Mouse (Mus musculus) heart, embryonic 13.5 days (tissue): ENCODE data around the gene Trim14. TPM values are rescaled to one million over a fixed set of nuclear protein-coding genes. Genes with fewer than 3 reads are reported as not detected.
A peak's percentile ranks its signal among the peaks of the same experiment; 100 is the strongest.
"Not testable (repeated sequence)": the region's sequence is repeated elsewhere in the genome, so short reads cannot be mapped to it uniquely, and the experiment has no call there.

ENCODE experiments used
- ATAC-seq: fragments of 200-750 bp; cut with Nextera tagmentation; 2 replicates; pipeline ENCODE4 v1.8.0; 2017; ENCODE audit warnings: moderate TSS enrichment; ENCODE audit not compliant: insufficient number of reproducible peaks, low FRiP score, low TSS enrichment; ENCODE audit errors: extremely low read depth
- H3K27ac ChIP-seq: fragments of 300-500 bp; sonication (generic); replicated peaks from 2 replicates; pipeline ENCODE4 v1.5.1; 2015; ENCODE audit warnings: moderate library complexity, mild to moderate bottlenecking, inconsistent platforms
- H3K27me3 ChIP-seq: fragments of 300-500 bp; sonication (generic); replicated peaks from 2 replicates; pipeline ENCODE4 v1.6.1; 2015; ENCODE audit warnings: mild to moderate bottlenecking, inconsistent platforms
- H3K36me3 ChIP-seq: fragments of 300-500 bp; sonication (generic); 2 replicates; pipeline ENCODE4 v1.6.1; 2015; ENCODE audit warnings: mild to moderate bottlenecking, inconsistent platforms
- H3K4me1 ChIP-seq: fragments of 300-500 bp; sonication (generic); 2 replicates; pipeline ENCODE4 v1.6.1; 2015; ENCODE audit warnings: inconsistent platforms
- H3K4me2 ChIP-seq: fragments of 300-500 bp; sonication (generic); 2 replicates; pipeline ENCODE4 v1.6.1; 2015; ENCODE audit warnings: inconsistent platforms, mild to moderate bottlenecking, moderate library complexity
- H3K4me3 ChIP-seq: fragments of 300-500 bp; sonication (generic); 2 replicates; pipeline ENCODE4 v1.5.1; 2015; ENCODE audit warnings: moderate library complexity, mild to moderate bottlenecking, inconsistent platforms
- H3K9ac ChIP-seq: fragments of 300-500 bp; sonication (generic); 2 replicates; pipeline ENCODE4 v1.6.1; 2015; ENCODE audit warnings: inconsistent platforms, mild to moderate bottlenecking, moderate library complexity
- H3K9me3 ChIP-seq: fragments of 300-500 bp; sonication (generic); 2 replicates; pipeline ENCODE4 v1.6.1; 2016; ENCODE audit warnings: inconsistent platforms
- WGBS: fragments of 180-500 bp; shearing (Covaris S2); methylation state at CpG from one replicate; pipeline ENCODE4 v1.1.7; 2015; ENCODE audit warnings: mixed read lengths; 5-methylcytosine and 5-hydroxymethylcytosine counted together
- polyA plus RNA-seq: library from polyadenylated mRNA; unstranded; fragments of >200 nt; fragmentation: Nextera tagmentation; extraction: Ambion mirVana; gene quantifications from 2 replicates; pipeline ENCODE4 v1.2.1, GENCODE M21; 2015

Gene Trim14
- 0.85 and 1.7 TPM in 2 replicates for polyA plus RNA-seq

DNA sequence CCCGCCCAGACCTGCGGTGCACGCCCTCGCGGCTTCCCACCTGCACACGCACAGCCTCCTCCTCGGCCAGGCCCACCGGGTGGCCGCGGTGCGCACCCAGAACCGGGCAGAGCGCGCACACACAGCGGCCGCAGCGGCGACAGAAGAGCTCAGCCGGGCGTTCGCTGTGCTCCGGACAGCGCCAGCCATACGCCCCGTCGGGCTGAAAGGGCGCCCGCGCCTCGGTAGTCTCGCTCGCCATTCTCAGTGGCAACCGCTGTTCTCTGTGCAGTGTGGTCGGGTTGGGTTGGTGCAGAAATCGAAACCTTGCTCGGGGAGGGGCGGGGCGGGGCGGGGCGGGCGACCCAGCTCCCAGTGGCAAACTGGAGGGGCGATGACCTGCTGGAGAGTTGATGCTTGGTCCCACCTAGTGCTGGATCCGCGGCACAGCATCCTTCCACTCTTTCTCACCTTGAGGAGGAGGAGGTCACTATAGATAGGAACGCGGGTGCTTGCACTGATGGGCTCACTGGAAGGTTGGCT, at the start of gene Trim14:
Gene Trim14, minus strand, starts transcription at position 302 of the 522 bp plus-strand sequence.
- no peaks in the 10 kb centered on the region for H3K9me3 ChIP-seq
- peaks cover 100% of the 10 kb centered on the region for H3K27me3 ChIP-seq
- H3K9ac ChIP-seq: peak within 1 kb of the TSS; percentile 76
- H3K4me3 ChIP-seq: peak within 1 kb of the TSS; percentile 65
- peak; percentile 49 for ATAC-seq
- H3K27ac ChIP-seq: no peak within 1 kb of the TSS
- no peaks in the 10 kb centered on the region for H3K36me3 ChIP-seq
- peak within 1 kb of the TSS; percentile 91 for H3K4me2 ChIP-seq
- under 1% methylated on average over 39 of the region's 46 CpGs for WGBS
- peaks cover 24% of the 10 kb centered on the region for H3K4me1 ChIP-seq

DNA sequence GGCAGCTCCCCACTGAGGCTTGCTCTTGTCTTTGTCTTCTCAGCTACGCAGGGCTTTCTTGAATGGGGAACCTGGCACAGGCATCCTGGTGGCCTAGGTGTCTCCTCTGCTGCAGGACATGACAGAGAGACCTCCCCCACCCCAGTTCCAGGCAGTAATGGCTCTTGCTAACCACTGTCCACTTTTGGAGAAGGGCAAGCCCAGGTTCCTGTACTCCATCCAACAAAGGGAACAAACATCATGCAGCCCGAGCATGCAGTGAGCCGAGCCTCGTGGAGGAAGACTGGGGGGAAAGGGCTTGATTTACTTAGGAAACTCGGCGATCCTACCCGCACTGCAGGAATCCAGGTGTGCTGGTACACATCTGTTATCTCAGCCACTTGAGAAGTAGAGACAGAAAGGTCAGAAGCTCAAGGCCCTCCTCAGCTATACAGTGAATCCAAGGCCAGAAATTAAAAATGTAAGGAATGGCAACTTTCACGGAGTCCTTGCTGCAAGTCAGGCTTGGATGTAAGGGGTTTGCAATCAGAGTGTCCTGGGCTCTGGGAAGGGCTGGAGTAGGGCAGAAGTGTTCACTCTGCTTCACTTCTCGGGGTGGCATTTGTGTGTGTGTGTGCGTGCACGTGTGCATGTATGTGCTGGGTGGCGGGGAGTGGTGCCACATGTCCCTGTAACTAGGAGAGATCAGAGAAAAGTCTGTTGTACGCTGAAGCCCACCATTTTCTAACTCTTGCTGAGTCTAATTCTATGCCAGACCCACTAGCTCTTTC, 49.3 kb upstream of the Trim14 start:
- Histone ChIP-seq H3K27ac (no peak overlapping the region), H3K4me3 (no peak overlapping the region), H3K9me3 (peaks cover 9% of the 10 kb centered on the region; the same call in 1 of the 2 replicates), H3K9ac (no peak overlapping the region), H3K4me1 (peaks cover 23% of the 10 kb centered on the region), H3K36me3 (no peaks in the 10 kb centered on the region), H3K4me2 (no peak overlapping the region), H3K27me3 (no peaks in the 10 kb centered on the region)
- ATAC-seq: no peak
- WGBS: 74% methylated on average over 13 of the region's 13 CpGs

DNA sequence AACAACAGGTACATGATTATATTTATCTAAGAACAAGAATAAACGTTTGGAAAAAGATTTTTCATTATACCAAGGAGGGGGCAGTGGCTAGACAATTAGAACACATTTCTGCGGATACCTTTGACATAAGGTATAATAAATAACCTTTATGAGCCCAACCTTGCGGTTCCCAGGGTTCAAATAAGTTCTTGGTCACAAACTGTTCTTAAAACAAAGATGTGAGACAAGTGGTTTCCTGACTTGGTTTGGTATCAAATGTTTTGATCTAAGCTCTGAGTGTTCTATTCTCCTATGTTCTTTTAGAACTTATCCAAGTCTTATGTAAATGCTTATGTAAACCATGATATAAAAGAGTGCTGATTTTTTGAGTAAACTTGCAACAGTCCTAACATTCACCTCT, 48.6 kb upstream of the Trim14 start:
- WGBS: 69% methylated on average over 3 of the region's 3 CpGs
- not testable (repeated sequence) for H3K27ac ChIP-seq, H3K9me3 ChIP-seq, H3K4me2 ChIP-seq, H3K9ac ChIP-seq, H3K27me3 ChIP-seq, H3K4me3 ChIP-seq, H3K36me3 ChIP-seq, ATAC-seq
- peaks cover 23% of the 10 kb centered on the region for H3K4me1 ChIP-seq

DNA sequence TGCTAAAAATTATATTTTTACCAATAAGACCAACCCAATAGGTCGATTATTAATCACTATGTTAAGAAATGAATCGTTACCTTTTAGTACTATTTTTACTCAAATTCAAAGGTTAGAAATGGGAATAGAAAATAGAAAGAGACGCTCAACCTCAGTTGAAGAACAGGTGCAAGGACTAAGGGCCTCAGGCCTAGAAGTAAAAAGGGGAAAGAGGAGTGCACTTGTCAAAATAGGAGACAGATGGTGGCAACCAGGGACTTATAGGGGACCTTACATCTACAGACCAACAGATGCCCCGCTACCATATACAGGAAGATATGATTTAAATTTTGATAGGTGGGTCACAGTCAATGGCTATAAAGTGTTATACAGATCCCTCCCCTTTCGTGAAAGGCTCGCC, 48.1 kb upstream of the Trim14 start:
- not testable (repeated sequence) for H3K27me3 ChIP-seq, H3K4me3 ChIP-seq, H3K27ac ChIP-seq, H3K9me3 ChIP-seq, H3K36me3 ChIP-seq, ATAC-seq, H3K9ac ChIP-seq, H3K4me2 ChIP-seq
- H3K4me1 ChIP-seq: peaks cover 23% of the 10 kb centered on the region
- 85% methylated on average over 2 of the region's 6 CpGs for WGBS

DNA sequence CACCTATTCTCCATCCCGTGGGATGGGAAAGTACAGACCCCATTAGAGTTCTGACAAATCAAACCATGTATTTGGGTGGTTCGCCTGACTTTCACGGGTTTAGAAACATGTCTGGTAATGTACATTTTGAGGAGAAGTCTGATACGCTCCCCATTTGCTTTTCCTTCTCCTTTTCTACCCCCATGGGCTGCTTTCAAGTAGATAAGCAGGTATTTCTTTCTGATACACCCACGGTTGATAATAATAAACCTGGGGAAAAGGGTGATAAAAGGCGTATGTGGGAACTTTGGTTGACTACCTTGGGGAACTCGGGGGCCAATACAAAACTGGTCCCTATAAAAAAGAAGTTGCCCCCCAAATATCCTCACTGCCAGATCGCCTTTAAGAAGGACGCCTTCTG, 46.1 kb upstream of the Trim14 start:
- not testable (repeated sequence) for H3K9me3 ChIP-seq, H3K9ac ChIP-seq, H3K36me3 ChIP-seq, H3K27me3 ChIP-seq, H3K4me3 ChIP-seq, ATAC-seq, H3K27ac ChIP-seq, H3K4me2 ChIP-seq
- peaks cover 14% of the 10 kb centered on the region for H3K4me1 ChIP-seq
- WGBS: 72% methylated on average over 8 of the region's 9 CpGs

DNA sequence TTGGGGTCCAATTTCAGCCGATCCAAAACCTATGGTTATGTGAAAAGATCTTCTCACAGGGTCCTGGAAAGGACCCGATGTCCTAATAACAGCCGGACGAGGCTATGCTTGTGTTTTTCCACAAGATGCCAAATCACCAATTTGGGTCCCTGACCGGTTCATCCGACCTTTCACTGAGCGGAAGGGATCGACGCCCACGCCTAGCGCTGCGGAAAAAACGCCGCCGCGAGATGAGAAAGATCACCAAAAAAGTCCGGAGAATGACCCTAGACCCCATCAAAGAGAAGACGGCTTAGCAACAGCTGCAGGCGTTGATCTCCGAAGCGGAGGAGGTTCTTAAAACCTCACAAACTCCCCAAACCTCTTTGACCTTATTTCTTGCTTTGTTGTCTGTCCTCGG, 45.6 kb upstream of the Trim14 start:
- not testable (repeated sequence) for ATAC-seq
- WGBS: 85% methylated on average over 22 of the region's 22 CpGs

DNA sequence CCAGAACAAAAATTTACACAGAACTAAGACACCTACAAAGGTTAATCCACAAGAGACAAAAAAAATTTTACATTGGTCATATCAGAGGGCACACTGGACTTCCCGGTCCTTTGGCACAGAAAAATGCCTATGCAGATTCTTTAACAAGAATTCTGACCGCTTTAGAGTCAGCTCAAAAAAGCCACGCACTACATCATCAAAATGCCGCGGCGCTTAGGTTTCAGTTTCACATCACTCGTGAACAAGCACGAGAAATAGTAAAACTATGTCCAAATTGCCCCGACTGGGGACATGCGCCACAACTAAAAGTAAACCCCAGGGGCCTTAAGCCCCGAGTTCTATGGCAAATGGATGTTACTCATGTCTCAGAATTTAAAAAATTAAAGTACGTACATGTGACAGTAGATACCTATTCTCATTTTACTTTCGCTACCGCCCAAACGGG, 44.9 kb upstream of the Trim14 start:
- not testable (repeated sequence) for ATAC-seq

More for the DNA sequence above, 45.6 kb upstream of the Trim14 start:
- H3K27ac ChIP-seq, H3K4me2 ChIP-seq, H3K9me3 ChIP-seq, H3K27me3 ChIP-seq, H3K36me3 ChIP-seq, H3K4me3 ChIP-seq, H3K9ac ChIP-seq: not testable (repeated sequence)
- peaks cover 12% of the 10 kb centered on the region for H3K4me1 ChIP-seq

DNA sequence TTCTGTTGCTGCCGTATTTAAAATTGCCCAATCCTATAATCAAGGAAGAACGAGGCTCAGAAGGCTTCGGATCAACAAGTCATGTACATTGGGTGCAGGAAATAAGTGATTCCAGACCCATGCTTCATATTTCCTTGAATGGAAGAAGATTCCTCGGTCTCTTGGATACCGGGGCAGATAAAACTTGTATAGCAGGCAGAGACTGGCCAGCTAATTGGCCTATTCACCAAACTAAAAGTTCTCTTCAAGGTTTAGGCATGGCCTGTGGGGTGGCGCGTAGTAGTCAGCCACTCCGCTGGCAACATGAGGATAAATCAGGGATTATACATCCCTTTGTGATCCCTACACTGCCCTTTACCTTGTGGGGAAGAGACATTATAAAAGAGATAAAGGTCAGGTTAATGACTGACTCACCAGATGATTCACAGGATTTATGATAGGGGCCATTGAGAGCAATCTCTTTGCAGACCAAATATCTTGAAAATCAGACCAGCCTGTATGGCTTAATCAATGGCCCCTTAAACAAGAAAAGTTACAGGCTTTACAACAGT, 42.9 kb upstream of the Trim14 start:
- not testable (repeated sequence) for H3K27ac ChIP-seq, H3K4me1 ChIP-seq, H3K4me2 ChIP-seq, H3K9ac ChIP-seq, H3K36me3 ChIP-seq, ATAC-seq, H3K9me3 ChIP-seq, H3K27me3 ChIP-seq, H3K4me3 ChIP-seq
- WGBS: 81% methylated on average over 8 of the region's 8 CpGs

More for the DNA sequence above, 44.9 kb upstream of the Trim14 start:
- not testable (repeated sequence) for H3K27me3 ChIP-seq, H3K4me2 ChIP-seq, H3K4me3 ChIP-seq, H3K4me1 ChIP-seq, H3K9ac ChIP-seq, H3K27ac ChIP-seq, H3K36me3 ChIP-seq, H3K9me3 ChIP-seq
- WGBS: 85% methylated on average over 15 of the region's 15 CpGs

DNA sequence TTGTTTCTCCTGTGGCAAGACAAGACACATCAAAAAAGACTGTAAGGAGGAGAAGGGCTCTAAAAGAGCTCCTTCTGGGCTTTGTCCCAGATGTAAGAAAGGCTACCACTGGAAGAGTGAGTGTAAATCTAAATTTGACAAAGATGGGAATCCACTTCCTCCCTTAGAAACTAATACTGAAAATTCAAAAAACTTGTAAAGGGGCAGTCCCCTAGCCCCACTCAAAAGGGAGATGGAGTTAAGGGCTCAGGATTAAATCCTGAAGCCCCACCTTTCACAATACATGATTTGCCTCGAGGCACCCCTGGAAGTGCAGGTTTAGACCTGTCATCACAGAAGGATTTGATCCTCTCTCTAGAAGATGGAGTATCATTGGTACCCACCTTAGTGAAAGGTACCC, 42.3 kb upstream of the Trim14 start:
- ATAC-seq: no peak
- no peak overlapping the region for H3K27ac ChIP-seq
- H3K9ac ChIP-seq: no peak overlapping the region
- no peak overlapping the region for H3K4me2 ChIP-seq
- H3K36me3 ChIP-seq: no peaks in the 10 kb centered on the region
- H3K9me3 ChIP-seq: peaks cover 9% of the 10 kb centered on the region; the same call in 1 of the 2 replicates
- 52% methylated on average over 1 of the region's 1 CpGs for WGBS
- H3K4me3 ChIP-seq: no peak overlapping the region
- no peaks in the 10 kb centered on the region; the same call in 1 of the 2 replicates for H3K27me3 ChIP-seq
- H3K4me1 ChIP-seq: peaks cover 6% of the 10 kb centered on the region

DNA sequence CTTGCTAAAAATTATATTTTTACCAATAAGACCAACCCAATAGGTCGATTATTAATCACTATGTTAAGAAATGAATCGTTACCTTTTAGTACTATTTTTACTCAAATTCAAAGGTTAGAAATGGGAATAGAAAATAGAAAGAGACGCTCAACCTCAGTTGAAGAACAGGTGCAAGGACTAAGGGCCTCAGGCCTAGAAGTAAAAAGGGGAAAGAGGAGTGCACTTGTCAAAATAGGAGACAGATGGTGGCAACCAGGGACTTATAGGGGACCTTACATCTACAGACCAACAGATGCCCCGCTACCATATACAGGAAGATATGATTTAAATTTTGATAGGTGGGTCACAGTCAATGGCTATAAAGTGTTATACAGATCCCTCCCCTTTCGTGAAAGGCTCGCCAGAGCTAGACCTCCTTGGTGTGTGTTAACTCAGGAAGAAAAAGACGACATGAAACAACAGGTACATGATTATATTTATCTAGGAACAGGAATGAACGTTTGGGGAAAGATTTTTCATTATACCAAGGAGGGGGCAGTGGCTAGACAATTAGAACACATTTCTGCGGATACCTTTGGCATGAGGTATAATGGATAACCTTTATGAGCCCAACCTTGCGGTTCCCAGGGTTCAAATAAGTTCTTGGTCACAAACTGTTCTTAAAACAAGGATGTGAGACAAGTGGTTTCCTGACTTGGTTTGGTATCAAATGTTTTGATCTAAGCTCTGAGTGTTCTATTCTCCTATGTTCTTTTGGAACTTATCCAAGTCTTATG, 39.8 kb upstream of the Trim14 start:
- 75% methylated on average over 6 of the region's 10 CpGs for WGBS

DNA sequence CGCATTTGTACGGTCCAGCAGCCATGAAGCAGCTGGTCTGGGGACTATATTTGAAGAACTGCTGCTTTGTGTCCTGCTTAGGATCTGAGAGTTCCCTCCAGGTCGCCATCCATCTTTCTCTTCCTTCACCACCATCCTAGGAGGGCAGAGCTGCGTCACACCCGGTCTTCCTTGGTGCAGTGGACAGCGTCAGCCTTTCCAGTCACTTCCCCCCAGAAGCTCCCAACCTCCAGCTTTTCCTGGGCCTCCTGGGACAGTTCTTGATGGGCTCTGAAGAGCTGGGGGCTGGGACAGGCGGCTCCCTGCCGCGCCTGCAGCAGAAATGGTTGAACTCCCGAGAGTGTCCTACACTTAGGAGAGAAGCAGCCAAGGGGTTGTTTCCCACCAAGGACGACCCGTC, 38.9 kb upstream of the Trim14 start:
- H3K9me3 ChIP-seq: no peaks in the 10 kb centered on the region
- H3K36me3 ChIP-seq: no peaks in the 10 kb centered on the region
- H3K27ac ChIP-seq: no peak overlapping the region
- WGBS: 49% methylated on average over 12 of the region's 12 CpGs
- peaks cover 6% of the 10 kb centered on the region for H3K4me1 ChIP-seq
- H3K4me2 ChIP-seq: no peak overlapping the region
- H3K27me3 ChIP-seq: no peaks in the 10 kb centered on the region; the same call in 1 of the 2 replicates
- H3K4me3 ChIP-seq: no peak overlapping the region
- no peak overlapping the region for H3K9ac ChIP-seq
- no peak for ATAC-seq

More for the DNA sequence above, 39.8 kb upstream of the Trim14 start:
- ATAC-seq, H3K4me2 ChIP-seq, H3K27me3 ChIP-seq, H3K36me3 ChIP-seq, H3K9me3 ChIP-seq, H3K9ac ChIP-seq, H3K4me3 ChIP-seq, H3K4me1 ChIP-seq, H3K27ac ChIP-seq: not testable (repeated sequence)
